Mouse (Mus musculus): Measurements from ENCODE around the gene Ubqln1. TPM values are rescaled to one million over a fixed set of nuclear protein-coding genes. Genes with fewer than 3 reads are reported as not detected.

Ubqln1 gene
- polyA plus RNA-seq, 1 experiment from 2014 or later: 44.2 TPM

- TF ChIP-seq CTCF (IDR thresholded peaks at IDR 0.05; ENCODE audit: low read depth) (no peak), EP300 (IDR thresholded peaks at IDR 0.05; ENCODE audit: low read depth) (no peak)
- Histone ChIP-seq H3K27me3 (ENCODE audit: insufficient read depth, low read length) (no peaks in the 10 kb centered on the region), H3K4me3 (ENCODE audit: low read depth, low read length) (peak overlapping the region; percentile 96), H3K36me3 (replicated peaks; ENCODE audit: insufficient read depth, low read length) (peaks cover 5% of the 10 kb centered on the region; the same call in 1 of the 2 replicates), H3K9me3 (ENCODE audit: low read length) (no peaks in the 10 kb centered on the region), H3K4me1 (ENCODE audit: insufficient read depth) (peaks cover 21% of the 10 kb centered on the region), H3K9ac (replicated peaks) (peak overlapping the region; percentile 99), H3K27ac (ENCODE audit: low read depth) (peak overlapping the region; percentile 99), H3K4me2 (ENCODE audit: low read depth, low read length) (peak overlapping the region; percentile 74)
- ATAC-seq (no peak), DNase-seq (peak; percentile 70)
- WGBS (ENCODE audit: insufficient replicate concordance): under 1% methylated on average over 63 of the region's 92 CpGs
Observed at GRCm38 (mm10) chr13:58126862-58127765, 88.3 kb downstream of the Ubqln1 start.

Other genes with a start within 250 kb of the Ubqln1 start
- 2.2 and 2.9 TPM in 2 replicates for gene Klhl3, start 102.1 kb downstream of the Ubqln1 start, polyA plus RNA-seq (2015; fragmentation: Nextera tagmentation; extraction: Ambion mirVana)
- 11.0 and 11.4 TPM in 2 replicates for gene Hnrnpa0, start 87.1 kb downstream of the Ubqln1 start, polyA plus RNA-seq (2015; fragmentation: Nextera tagmentation; extraction: Ambion mirVana)
- gene Idnk, start 58.0 kb downstream of the Ubqln1 start, polyA plus RNA-seq (2015; fragmentation: Nextera tagmentation; extraction: Ambion mirVana): 35.4 and 37.6 TPM in 2 replicates
- gene Gkap1, start 60.0 kb upstream of the Ubqln1 start, polyA plus RNA-seq (2015; fragmentation: Nextera tagmentation; extraction: Ambion mirVana): 10.4 and 14.1 TPM in 2 replicates
- gene Kif27, start 143.5 kb upstream of the Ubqln1 start, polyA plus RNA-seq (2015; fragmentation: Nextera tagmentation; extraction: Ambion mirVana): 0.02 and 0.05 TPM in 2 replicates
- 15.4 and 16.6 TPM in 2 replicates for gene 2210016F16Rik, start 169.6 kb upstream of the Ubqln1 start, polyA plus RNA-seq (2015; fragmentation: Nextera tagmentation; extraction: Ambion mirVana)
- 9.0 and 9.8 TPM in 2 replicates for gene Rmi1, start 186.6 kb upstream of the Ubqln1 start, polyA plus RNA-seq (2015; fragmentation: Nextera tagmentation; extraction: Ambion mirVana)
- gene Hnrnpk, start 187.7 kb upstream of the Ubqln1 start, polyA plus RNA-seq (2015; fragmentation: Nextera tagmentation; extraction: Ambion mirVana): 332 and 351 TPM in 2 replicates

Measured in liver, postnatal 0 days (tissue).